Mouse (Mus musculus): ENCODE measurements around the gene Hmgn3. TPM values are rescaled to one million over a fixed set of nuclear protein-coding genes. Genes with fewer than 3 reads are reported as not detected.

Gene Hmgn3
- polyA plus RNA-seq, 1 experiment = 38.5 TPM

- no peak for TF ChIP-seq POLR2A (IDR thresholded peaks at IDR 0.05; ENCODE audit: borderline replicate concordance, low read depth, low read length)
- no peaks in the 10 kb centered on the region for H3K4me1 ChIP-seq (ENCODE audit: control insufficient read depth, insufficient read depth, low read length)
- no peak overlapping the region for H3K27ac ChIP-seq (ENCODE audit: insufficient read depth, low read depth, low read length)
- no peak overlapping the region for H3K4me3 ChIP-seq (ENCODE audit: insufficient read depth, low read length)
Observed at GRCm38 (mm10) chr9:83061289-83061688, 85.2 kb downstream of the Hmgn3 start.

Other genes starting within 250 kb of the Hmgn3 start
- 40.3 and 46.6 TPM in 2 replicates for gene Phip, start 171.2 kb downstream of the Hmgn3 start, polyA plus RNA-seq (2012; ENCODE audit: insufficient read depth, insufficient read length, missing spikeins)